Mouse (Mus musculus) CH12.LX (cell line): ENCODE data around the gene Gm4553. TPM values are rescaled to one million over a fixed set of nuclear protein-coding genes. Genes with fewer than 3 reads are reported as not detected.
"Not testable (repeated sequence)": the region's sequence is repeated elsewhere in the genome, so short reads cannot be mapped to it uniquely, and the experiment has no call there.

Experiments used
- DNase-seq: peaks from one replicate; pipeline ENCODE4 v3.0.0-alpha.2; 2013; ENCODE audit errors: extremely low read depth
- H3K27ac ChIP-seq: 2 replicates; pipeline ENCODE4 v1.5.1; 2012; ENCODE audit warnings: low read depth, mild to moderate bottlenecking, control low read depth, moderate library complexity; ENCODE audit not compliant: insufficient read depth
- H3K27me3 ChIP-seq: replicated peaks from 2 replicates; pipeline ENCODE3; 2012; ENCODE audit warnings: inconsistent platforms
- H3K36me3 ChIP-seq, 2 experiments: replicated peaks in 1 of 2; 2 replicates each; pipeline versions ENCODE3 to v1.6.1; 2012; ENCODE audit warnings: inconsistent platforms in 1 of 2, low read length in 1 of 2, mild to moderate bottlenecking in 1 of 2, mixed read lengths in 1 of 2, moderate library complexity in 1 of 2; ENCODE audit not compliant: control insufficient read depth in 1 of 2, insufficient read depth in 1 of 2
- H3K4me1 ChIP-seq, 2 experiments: 2 replicates each; pipeline ENCODE4 v1.6.1; 2012; ENCODE audit warnings: inconsistent platforms in 1 of 2, moderate library complexity in 1 of 2; ENCODE audit not compliant: insufficient read depth in 2 of 2, control insufficient read depth in 1 of 2
- H3K4me2 ChIP-seq: 2 replicates; pipeline ENCODE4 v1.6.1; 2012; ENCODE audit warnings: low read depth, mild to moderate bottlenecking, control low read depth; ENCODE audit not compliant: poor library complexity, insufficient read depth, severe bottlenecking
- H3K4me3 ChIP-seq, 3 experiments: fragments of 150-350 bp in 1 of 3; sonication (generic) in 1 of 3; replicated peaks in 1 of 3; 2 replicates each; pipeline versions ENCODE3 to v1.5.1; 2011 to 2012; ENCODE audit warnings: low read depth in 2 of 3, low read length in 2 of 3, mild to moderate bottlenecking in 2 of 3, moderate library complexity in 2 of 3, control low read depth in 1 of 3, improper control_type of control experiment in 1 of 3, inconsistent platforms in 1 of 3, mixed read lengths in 1 of 3; ENCODE audit not compliant: poor library complexity in 1 of 3
- H3K79me2 ChIP-seq: replicated peaks from 2 replicates; pipeline ENCODE4 v1.6.1; 2012; ENCODE audit warnings: mild to moderate bottlenecking, moderate library complexity; ENCODE audit not compliant: control insufficient read depth, poor library complexity, insufficient read depth, severe bottlenecking; ENCODE audit errors: extremely low read depth
- H3K9ac ChIP-seq: 2 replicates; pipeline ENCODE4 v1.6.1; 2012; ENCODE audit warnings: low read depth, mild to moderate bottlenecking, control low read depth, moderate library complexity; ENCODE audit not compliant: insufficient read depth
- H3K9me3 ChIP-seq: replicated peaks from 2 replicates; pipeline ENCODE3; 2012; ENCODE audit warnings: low read length, inconsistent platforms, mixed read lengths
- MAFK ChIP-seq: IDR thresholded peaks from 2 replicates; pipeline ENCODE4 v1.6.1; 2011; ENCODE audit warnings: low read length, improper control_type of control experiment; ENCODE audit not compliant: insufficient replicate concordance
- MYC ChIP-seq: IDR thresholded peaks from 2 replicates; pipeline ENCODE4 v1.6.1; 2011; ENCODE audit warnings: low read depth, mild to moderate bottlenecking, improper control_type of control experiment, low read length
- POLR2A ChIP-seq: IDR thresholded peaks from 2 replicates; pipeline ENCODE4 v1.6.1; 2011; ENCODE audit warnings: low read depth, mild to moderate bottlenecking, improper control_type of control experiment, low read length
- USF2 ChIP-seq: conservative IDR thresholded peaks from 2 replicates; pipeline ENCODE4 v1.6.1; 2011; ENCODE audit warnings: low read depth, low read length, improper control_type of control experiment
- ZKSCAN1 ChIP-seq: IDR thresholded peaks from 2 replicates; pipeline ENCODE4 v1.6.1; 2012; ENCODE audit warnings: low read depth, inconsistent platforms, low read length, improper control_type of control experiment, borderline replicate concordance
- dilution Hi-C: fragments of 300-500 bp; cut with MboI; formaldehyde crosslinking; loops from 2 replicates; pipeline ENCODE4 v1.14.3; 2020; ENCODE audit warnings: low sequenced_read_pairs; ENCODE audit not compliant: extremely low pct_unique_long_range_greater_than_20kb, extremely low pct_ligation_motif_present
- in situ Hi-C: fragments of 300-500 bp; cut with MboI; formaldehyde crosslinking; loops from 3 replicates; pipeline ENCODE4 v1.14.3; 2019; ENCODE audit warnings: low sequenced_read_pairs, low pct_ligation_motif_present, low pct_unique_long_range_greater_than_20kb, mixed read lengths
- polyA plus RNA-seq: library from polyadenylated mRNA; unstranded; fragments of >175 nt; gene quantifications from 2 replicates; pipeline ENCODE4 v1.2.1, GENCODE M21; 2012; ENCODE audit warnings: low read depth; ENCODE audit not compliant: insufficient read length
- total RNA-seq, 2 experiments: library from RNA; depleted of rRNA; stranded (reverse); fragments of 300-350 nt in 1 of 2; fragments of >200 nt in 1 of 2; gene quantifications; 2 replicates each; pipeline ENCODE4 v1.2.3; 2012 to 2014

Gene Gm4553
- total RNA-seq (2012; rRNA removed) (not detected in 2 replicates), total RNA-seq (2014; rRNA removed) (not detected in 2 replicates), polyA plus RNA-seq (not detected in 2 replicates)

DNA sequence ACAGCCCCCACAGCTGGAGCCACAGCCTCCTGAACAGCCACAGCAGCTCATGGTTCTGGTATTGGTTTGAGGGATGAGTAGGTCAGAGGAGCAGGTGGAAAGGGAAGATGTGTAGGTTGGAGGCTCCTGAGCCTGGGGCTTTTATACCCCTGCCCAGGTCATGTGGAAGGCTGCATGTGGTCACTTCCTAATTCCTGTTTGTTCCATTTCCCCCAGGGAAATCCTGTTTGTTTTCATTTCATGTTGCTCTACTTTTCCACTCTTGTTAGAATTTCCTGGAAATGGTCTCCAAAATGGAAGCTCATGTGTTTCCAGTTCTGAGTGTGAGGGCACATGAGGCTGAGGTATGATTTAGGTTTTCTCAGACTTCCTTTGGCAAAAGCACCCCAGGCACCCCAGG lies at the start of gene Gm4553:
Gene Gm4553, minus strand, starts transcription at position 101 of the 400 bp plus-strand sequence.
- H3K4me1 ChIP-seq, H3K79me2 ChIP-seq, in situ Hi-C loops, H3K4me3 ChIP-seq, DNase-seq, H3K27ac ChIP-seq, H3K9ac ChIP-seq, H3K9me3 ChIP-seq, H3K36me3 ChIP-seq, dilution Hi-C loops, H3K4me2 ChIP-seq: not testable (repeated sequence)
- H3K27me3 ChIP-seq = peaks cover 55% of the 10 kb centered on the region

- H3K4me2 ChIP-seq, H3K36me3 ChIP-seq, H3K9me3 ChIP-seq, H3K4me3 ChIP-seq, in situ Hi-C loops, dilution Hi-C loops, H3K9ac ChIP-seq, H3K79me2 ChIP-seq, H3K27ac ChIP-seq, H3K4me1 ChIP-seq, DNase-seq: not testable (repeated sequence)
- peaks cover 55% of the 10 kb centered on the region for H3K27me3 ChIP-seq
Measured at GRCm38 (mm10) chr7:142212136-142212535, 46.6 kb upstream of the Gm4553 start.

- Histone ChIP-seq H3K27ac (no peak within 1 kb of the TSS), H3K4me1 (no peaks in the 10 kb centered on the region), H3K27me3 (peaks cover 57% of the 10 kb centered on the region), H3K4me3 (no peak within 1 kb of the TSS), H3K9ac (no peak within 1 kb of the TSS), H3K36me3 (no peaks in the 10 kb centered on the region), H3K79me2 (no peaks in the 10 kb centered on the region), H3K9me3 (no peaks in the 10 kb centered on the region), H3K4me2 (no peak within 1 kb of the TSS)
- in situ Hi-C loops = no loop called here
- no peak for DNase-seq
- TF ChIP-seq USF2 (no peak), MYC (no peak), ZKSCAN1 (no peak), POLR2A (no peak), MAFK (no peak)
- dilution Hi-C loops = no loop called here
Measured at GRCm38 (mm10) chr7:142211559-142211958, 46.0 kb upstream of the Gm4553 start, which contains the start of gene Gm7579. Gene Gm7579, plus strand, starts transcription at chr7:142211859.

GRCm38 (mm10) chr7:142206891-142207290 lies 41.4 kb upstream of the Gm4553 start:
- dilution Hi-C loops = not testable (repeated sequence)

More at GRCm38 (mm10) chr7:142206891-142207290, 41.4 kb upstream of the Gm4553 start:
- H3K4me2 ChIP-seq, H3K27ac ChIP-seq, H3K4me1 ChIP-seq, H3K9ac ChIP-seq, H3K79me2 ChIP-seq, in situ Hi-C loops, H3K4me3 ChIP-seq, DNase-seq, H3K36me3 ChIP-seq, H3K9me3 ChIP-seq: not testable (repeated sequence)
- H3K27me3 ChIP-seq = peaks cover 65% of the 10 kb centered on the region
